28 mouse cellular contexts compared by ENCODE assay signal in genomic region chr5:122414351-122414750, GRCm38 (mm10).
"Had no signal": no experiment of that assay in that cellular context is flagged by ENCODE, and none has a peak within 500 bp of the region (broad histone marks: within the 10 kb centered on the region; RNA-seq: fewer than 3 reads in every experiment).

No protein-coding gene starts in this region.

- H3K4me1 ChIP-seq: embryonic facial prominence, embryonic 12.5 days; embryonic facial prominence, embryonic 13.5 days; forebrain, embryonic 10.5 days; forebrain, embryonic 12.5 days; forebrain, embryonic 13.5 days; forebrain, embryonic 15.5 days had no signal

- H3K27me3 ChIP-seq: embryonic facial prominence, embryonic 12.5 days; embryonic facial prominence, embryonic 13.5 days; embryonic facial prominence, embryonic 15.5 days; forebrain, embryonic 12.5 days; forebrain, embryonic 13.5 days; forebrain, embryonic 15.5 days had no signal

- H3K9me3 ChIP-seq: embryonic facial prominence, embryonic 10.5 days; embryonic facial prominence, embryonic 12.5 days; embryonic facial prominence, embryonic 13.5 days; embryonic facial prominence, embryonic 15.5 days; forebrain, embryonic 10.5 days; forebrain, embryonic 12.5 days; forebrain, embryonic 13.5 days; forebrain, embryonic 15.5 days had no signal

- H3K4me2 ChIP-seq: embryonic facial prominence, embryonic 12.5 days; embryonic facial prominence, embryonic 13.5 days; embryonic facial prominence, embryonic 15.5 days; forebrain, embryonic 12.5 days; forebrain, embryonic 13.5 days; forebrain, embryonic 15.5 days had no signal

- DNase-seq: cerebellum, adult 2 months; cerebellum, adult 8-10 months; cerebellum, adult 9-10 months; cerebellum, adult 9-11 months; cerebellum, postnatal 10 days; cerebellum, postnatal 14 days; cerebellum, postnatal 25 days; cerebellum, postnatal 36 days; embryo, embryonic 11 days; forebrain, postnatal 0 days; gastrocnemius, adult 2 months; gastrocnemius, postnatal 10 days; gastrocnemius, postnatal 14 days; gastrocnemius, postnatal 25 days; gastrocnemius, postnatal 36 days; heart, adult 18-20 months had no signal

- H3K27ac ChIP-seq: embryonic facial prominence, embryonic 10.5 days; embryonic facial prominence, embryonic 12.5 days; embryonic facial prominence, embryonic 13.5 days; embryonic facial prominence, embryonic 15.5 days; forebrain, embryonic 10.5 days; forebrain, embryonic 12.5 days; forebrain, embryonic 13.5 days; forebrain, embryonic 15.5 days; gastrocnemius, adult 2 months; heart, adult 2 months had no signal

- ATAC-seq: forebrain, embryonic 13.5 days; forebrain, embryonic 14.5 days; forebrain, embryonic 15.5 days; forebrain, embryonic 16.5 days; forebrain, postnatal 0 days had no signal

- H3K4me3 ChIP-seq: embryonic facial prominence, embryonic 10.5 days; embryonic facial prominence, embryonic 12.5 days; embryonic facial prominence, embryonic 13.5 days; embryonic facial prominence, embryonic 15.5 days; erythroblast, embryonic 14.5 days; forebrain, embryonic 10.5 days; forebrain, embryonic 12.5 days; forebrain, embryonic 13.5 days; forebrain, embryonic 15.5 days; gastrocnemius, adult 2 months; heart, adult 2 months had no signal

- H3K9ac ChIP-seq: embryonic facial prominence, embryonic 12.5 days; embryonic facial prominence, embryonic 13.5 days; embryonic facial prominence, embryonic 15.5 days; forebrain, embryonic 12.5 days; forebrain, embryonic 13.5 days; forebrain, embryonic 15.5 days; forebrain, postnatal 0 days had no signal
